ENCODE assay signal across 12 mouse cellular contexts in genomic region chr7:49571606-49572005, GRCm38 (mm10).
"Had no signal": no experiment of that assay in that cellular context is flagged by ENCODE, and none has a peak within 500 bp of the region (broad histone marks: within the 10 kb centered on the region; RNA-seq: fewer than 3 reads in every experiment).

No protein-coding gene starts in this region.

- H3K9me3 ChIP-seq: liver, embryonic 13.5 days had no signal

- H3K27me3 ChIP-seq: liver, embryonic 13.5 days had no signal

- DNase-seq: kidney, postnatal 10 days; kidney, postnatal 36 days; layer of hippocampus, postnatal 36 days; liver, embryonic 13.5 days; lung, adult 2 months; lung, postnatal 14 days; lung, postnatal 4 days; midbrain, embryonic 14.5 days; thymus, adult 18-20 months; thymus, postnatal 36 days had no signal

- H3K27ac ChIP-seq: liver, embryonic 13.5 days had no signal

- H3K4me3 ChIP-seq: left cerebral cortex, adult 2 months; liver, embryonic 13.5 days had no signal

- H3K9ac ChIP-seq: liver, embryonic 13.5 days had no signal

- H3K4me1 ChIP-seq: liver, embryonic 13.5 days had no signal

- H3K4me2 ChIP-seq: liver, embryonic 13.5 days; midbrain, embryonic 11.5 days had no signal
